Mouse (Mus musculus) adipocyte (in vitro differentiated cells): ENCODE data around the gene Tagln.

Experiments used
- DNase-seq: peaks from one replicate; pipeline ENCODE4 v3.0.0-alpha.2; 2016; ENCODE audit warnings: low spot score

Gene Tagln

GRCm38 (mm10) chr9:45945721-45946120 lies 9.9 kb upstream of the Tagln start:
- DNase-seq, result no peak

- DNase-seq, result no peak
Measured at GRCm38 (mm10) chr9:45944506-45945400, 8.9 kb upstream of the Tagln start.

DNA sequence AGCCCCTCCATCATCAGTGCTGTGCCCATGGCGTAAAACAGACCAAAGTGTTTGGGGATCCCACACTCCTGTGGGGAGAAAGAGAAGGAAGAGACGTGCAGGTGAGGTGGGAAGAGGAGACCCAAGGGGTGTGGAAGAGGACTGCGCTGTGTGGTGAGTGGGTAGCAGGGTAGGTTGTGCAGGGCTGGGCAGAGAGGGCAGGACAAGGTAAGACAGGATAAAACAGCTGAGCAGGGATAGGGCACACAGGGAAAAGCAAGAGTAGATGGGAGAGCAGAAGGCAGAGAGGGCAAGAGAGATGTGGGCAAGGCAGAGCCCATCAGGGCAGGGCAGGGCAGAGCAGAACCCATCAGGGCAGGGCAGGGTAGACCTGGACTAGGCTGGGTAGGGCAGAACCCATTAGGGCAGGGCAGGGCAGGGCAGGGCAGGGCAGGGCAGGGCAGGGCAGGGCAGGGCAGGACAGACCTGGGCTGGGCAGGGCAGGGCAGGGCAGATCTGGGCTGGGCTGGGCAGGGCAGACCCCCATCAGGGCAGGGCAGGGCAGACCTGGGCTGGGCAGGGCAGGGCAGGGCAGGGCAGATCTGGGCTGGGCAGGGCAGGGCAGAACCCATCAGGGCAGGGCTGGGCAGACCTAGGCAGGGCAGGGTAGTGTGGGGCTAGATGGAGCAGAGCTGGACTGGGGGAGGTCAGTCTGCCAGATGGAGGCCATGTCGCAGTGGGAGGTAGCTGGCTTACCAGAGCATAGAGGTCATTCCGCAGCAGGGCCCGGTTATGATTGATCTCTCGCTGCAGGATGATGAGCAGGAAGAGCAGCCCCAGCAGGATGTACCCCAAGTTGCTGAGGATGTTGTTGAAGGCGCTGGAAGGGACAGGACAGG lies 8.0 kb upstream of the Tagln start:
- no peak for DNase-seq

DNA sequence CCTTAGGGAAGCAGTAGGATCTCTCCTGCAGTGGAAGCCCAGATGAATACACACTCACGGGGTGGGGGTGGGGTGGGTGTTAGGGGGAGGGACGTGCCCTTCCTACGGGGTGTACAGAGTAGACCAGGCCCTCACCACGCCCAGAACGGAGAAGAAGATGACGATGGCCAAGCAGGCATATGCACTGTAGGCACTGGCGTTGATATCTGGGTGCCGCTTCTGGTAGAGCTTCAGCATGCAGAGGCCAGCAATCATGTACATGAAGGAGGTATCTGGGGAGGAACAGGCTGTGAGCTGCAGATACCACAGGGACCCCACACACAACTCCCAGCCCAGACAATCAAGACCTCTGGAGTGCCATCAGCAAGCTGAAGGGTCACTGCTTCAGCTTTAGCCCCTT lies 7.1 kb upstream of the Tagln start:
- no peak for DNase-seq

GRCm38 (mm10) chr9:45942464-45942863 lies 6.6 kb upstream of the Tagln start:
- DNase-seq, result no peak

GRCm38 (mm10) chr9:45941329-45941888 lies 5.6 kb upstream of the Tagln start:
- no peak for DNase-seq

DNA sequence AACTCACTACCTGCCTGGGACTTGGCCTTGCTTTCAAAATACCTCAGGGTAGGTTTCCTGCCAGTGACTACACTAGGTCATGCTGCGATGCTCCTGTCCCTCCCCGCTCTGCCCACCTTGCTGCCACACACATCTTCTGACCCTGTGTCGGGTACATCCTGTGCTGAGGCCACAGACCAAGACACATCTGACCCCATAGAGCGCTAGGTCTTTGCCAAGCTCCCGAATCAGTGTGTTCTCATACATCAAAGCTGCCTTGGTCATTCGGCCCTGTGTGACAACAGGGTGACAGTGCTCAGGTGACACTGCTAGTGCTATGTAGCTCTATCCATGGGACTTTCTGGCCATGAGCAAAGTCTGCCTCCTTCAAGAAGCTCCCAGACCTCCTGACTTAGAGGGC lies 3.9 kb upstream of the Tagln start:
- no peak for DNase-seq

DNA sequence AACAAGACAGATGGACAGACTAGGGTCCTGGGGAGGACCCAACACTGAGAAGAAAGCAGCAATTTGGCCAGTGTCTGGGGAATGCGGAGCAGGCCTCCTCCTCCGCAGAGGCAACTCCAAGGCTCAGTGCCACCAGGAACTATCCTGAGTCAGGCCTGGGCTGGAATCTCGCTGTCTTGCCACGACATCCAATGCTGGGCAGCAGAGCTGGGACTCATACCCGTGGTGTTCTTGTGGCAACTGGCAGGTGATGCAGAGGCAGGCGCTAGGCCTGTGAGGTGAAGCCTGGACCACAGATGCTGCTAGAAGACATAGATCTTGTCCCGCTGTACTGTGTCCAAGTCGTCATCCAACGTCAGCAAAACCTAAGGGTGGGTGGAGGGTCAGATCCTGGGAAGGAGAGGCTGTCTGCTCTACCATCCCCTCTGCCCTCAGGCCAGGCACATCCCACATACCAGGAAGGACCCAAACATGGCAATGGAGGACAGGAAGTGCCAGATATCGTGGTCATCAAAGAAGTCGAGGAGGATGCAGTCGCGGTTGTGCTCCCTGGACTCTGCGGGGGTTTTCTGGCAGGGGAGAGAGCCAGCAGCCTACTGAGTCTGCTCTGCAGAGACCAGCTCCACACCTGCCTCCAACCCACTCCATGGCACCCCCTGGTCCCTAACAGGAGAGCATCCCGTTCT lies 3.2 kb upstream of the Tagln start:
- no peak for DNase-seq

GRCm38 (mm10) chr9:45938088-45938487 lies 2.2 kb upstream of the Tagln start:
- DNase-seq, result peak; percentile 72

- DNase-seq, result peak; percentile 91
Measured at GRCm38 (mm10) chr9:45936883-45937282, 1.0 kb upstream of the Tagln start.

GRCm38 (mm10) chr9:45932571-45933415 lies 3.1 kb downstream of the Tagln start:
- DNase-seq, result peak; percentile 48

DNA sequence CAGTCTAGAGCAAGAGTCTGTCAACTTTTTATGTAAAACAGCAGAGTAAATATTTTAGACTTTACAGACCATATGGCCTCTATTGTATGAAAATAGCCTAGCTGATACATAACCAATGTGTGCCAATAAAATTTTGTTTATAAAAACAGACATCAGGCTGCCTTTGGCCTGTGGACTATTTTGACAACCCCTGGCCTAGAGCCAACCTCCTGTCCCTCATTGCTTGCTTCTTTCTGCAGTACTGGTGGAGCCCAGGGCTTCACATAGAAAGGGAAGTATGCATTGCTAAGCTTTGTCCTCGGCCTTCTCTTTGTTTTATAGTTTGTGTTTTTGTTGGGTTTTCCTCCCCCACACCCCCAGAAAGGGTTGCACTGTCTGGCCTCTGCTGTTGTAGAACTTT lies 3.9 kb downstream of the Tagln start:
- DNase-seq, result peak; percentile 91

DNA sequence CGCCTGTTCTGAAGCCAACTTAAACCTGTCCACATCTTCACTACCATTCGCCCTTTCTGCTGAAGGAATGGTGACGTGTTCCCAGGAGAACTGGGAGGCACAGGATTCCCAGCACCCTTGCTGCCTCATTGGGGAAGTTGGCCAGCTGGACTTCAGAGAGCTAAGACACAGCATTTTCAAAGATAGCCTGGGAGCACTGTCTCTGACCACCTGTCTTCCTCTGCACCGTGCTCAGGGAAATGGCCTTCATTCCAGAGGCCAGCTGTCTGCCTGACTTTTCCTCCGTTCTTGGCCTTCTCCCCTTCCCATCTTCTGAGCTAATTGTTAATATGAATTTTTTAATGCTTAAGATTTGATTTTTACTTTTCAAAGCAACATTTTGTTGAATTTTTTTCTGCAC lies 6.6 kb downstream of the Tagln start:
- no peak for DNase-seq

- DNase-seq, result peak; percentile 86
Measured at GRCm38 (mm10) chr9:45919895-45920294, 16.0 kb downstream of the Tagln start.

GRCm38 (mm10) chr9:45917041-45917934 lies 18.6 kb downstream of the Tagln start:
- DNase-seq, result peak; percentile 99

DNA sequence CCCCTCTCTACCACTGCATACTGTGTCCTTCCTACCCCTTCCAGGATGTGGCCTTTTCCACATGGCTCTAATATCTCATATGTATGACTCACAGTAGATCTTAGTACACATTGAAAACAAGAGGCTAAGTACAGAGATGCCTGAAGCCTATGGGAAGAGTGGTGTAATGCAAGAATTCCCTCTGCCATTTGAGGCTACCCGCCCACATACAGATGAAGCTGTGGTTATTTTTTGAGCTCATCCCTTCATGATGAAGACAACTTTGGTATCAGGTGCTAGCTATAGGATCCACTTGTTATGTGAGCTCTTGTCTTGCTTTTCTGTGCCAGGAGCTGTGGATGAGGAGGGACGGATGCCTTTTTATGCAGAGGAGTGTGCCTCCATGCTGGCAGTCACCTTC lies 20.2 kb downstream of the Tagln start:
- DNase-seq, result no peak

- peak; percentile 75 for DNase-seq
Measured at GRCm38 (mm10) chr9:45911673-45912072, 24.2 kb downstream of the Tagln start.

DNA sequence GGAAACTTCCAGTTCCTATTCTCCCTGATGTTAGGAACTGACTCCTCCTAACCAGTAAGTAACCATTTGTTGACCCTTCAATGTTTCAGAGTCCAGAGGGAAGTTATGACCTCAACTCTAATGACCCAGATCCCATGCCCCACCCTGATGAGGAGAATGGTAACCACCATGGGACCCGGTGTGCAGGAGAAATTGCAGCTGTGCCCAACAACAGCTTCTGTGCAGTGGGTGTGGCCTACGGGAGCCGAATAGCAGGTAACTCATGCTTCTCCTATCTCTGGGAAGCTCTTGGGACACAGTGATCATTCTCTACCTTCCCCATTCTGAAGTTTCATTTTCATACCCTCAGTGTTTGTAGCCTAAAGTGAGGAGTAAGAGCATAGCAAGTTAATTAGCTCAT lies 24.9 kb downstream of the Tagln start:
- DNase-seq, result no peak

DNA sequence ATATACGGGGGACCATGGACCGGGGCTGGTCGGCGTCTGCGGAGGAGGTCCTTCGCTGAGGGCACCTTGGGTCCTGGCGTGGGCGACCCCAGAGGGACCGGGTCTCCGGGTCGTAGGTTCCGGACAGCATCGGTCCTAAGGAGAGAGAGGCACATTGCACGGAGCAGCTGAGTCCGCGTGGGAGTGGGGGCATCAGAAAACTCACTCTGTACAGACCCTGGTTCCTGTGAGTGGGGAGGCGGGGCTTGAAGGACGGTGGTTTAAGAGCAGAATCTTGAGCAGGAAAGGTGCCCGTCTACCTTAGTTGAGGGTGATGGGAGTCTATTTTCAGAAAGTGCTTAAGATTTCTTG lies 28.8 kb downstream of the Tagln start:
- peak; percentile 44 for DNase-seq
